Mouse (Mus musculus): ENCODE data around the gene Primpol.

Primpol gene

DNA sequence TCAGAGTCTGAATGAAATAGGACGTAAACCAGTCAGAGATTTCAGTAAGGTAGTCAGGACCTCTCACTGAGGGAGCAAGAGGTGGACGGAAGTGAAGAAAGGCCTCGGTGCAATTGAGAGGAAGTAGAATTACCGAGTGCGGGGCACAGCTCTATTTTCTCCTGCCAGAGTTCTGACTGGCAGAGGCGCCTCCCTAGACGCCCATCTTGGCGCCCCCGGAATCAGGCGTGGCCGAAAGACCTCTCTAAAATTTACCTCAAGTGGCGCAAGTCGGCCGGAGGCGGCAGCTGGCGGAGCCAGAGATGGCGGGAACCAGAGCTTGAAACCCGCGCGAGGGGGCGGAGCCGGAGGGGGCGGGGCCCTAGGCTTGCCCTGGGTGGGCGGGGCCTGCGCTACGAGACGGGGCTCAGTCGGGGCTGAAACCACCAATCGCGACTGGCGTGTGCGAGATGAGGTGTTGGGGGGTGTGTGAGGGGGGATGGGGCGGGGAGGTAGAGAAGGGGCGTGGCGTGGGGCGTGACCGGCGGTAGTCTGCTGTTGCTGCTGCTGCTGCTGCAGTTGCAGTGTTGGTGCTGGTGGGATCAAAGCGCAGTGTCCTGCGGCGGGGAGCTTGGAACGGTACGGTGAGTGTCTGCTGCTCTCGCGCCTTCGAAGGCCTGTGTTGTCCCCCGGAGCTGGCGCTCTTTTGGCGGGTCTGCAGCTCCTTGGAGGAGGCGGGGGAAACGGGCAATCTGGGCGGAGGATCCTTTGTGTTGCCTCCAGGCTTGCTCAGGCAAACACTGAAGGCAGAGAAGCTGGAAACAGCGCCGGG is at the start of gene Primpol, which contains the start of gene Casp3:
Gene Primpol, minus strand, starts transcription at position 334 of the 811 bp plus-strand sequence.
Gene Casp3, plus strand, starts transcription at position 413 of the 811 bp plus-strand sequence.
- peak; percentile 98 for DNase-seq

GRCm38 (mm10) chr8:46655919-46656318 is 38.9 kb upstream of the Primpol start:
- DNase-seq = no peak

- peak; percentile 3 for DNase-seq
These were observed 34.9 kb upstream of the Primpol start for GRCm38 (mm10) chr8:46651872-46652271.

- DNase-seq = no peak
These were observed 31.4 kb upstream of the Primpol start for GRCm38 (mm10) chr8:46648421-46648820.

- DNase-seq = no peak
These were observed 24.3 kb upstream of the Primpol start for GRCm38 (mm10) chr8:46641272-46641671.

- DNase-seq = no peak
These were observed 22.8 kb upstream of the Primpol start for GRCm38 (mm10) chr8:46639852-46640251.

GRCm38 (mm10) chr8:46639010-46639571 is 22.1 kb upstream of the Primpol start:
- no peak for DNase-seq

DNA sequence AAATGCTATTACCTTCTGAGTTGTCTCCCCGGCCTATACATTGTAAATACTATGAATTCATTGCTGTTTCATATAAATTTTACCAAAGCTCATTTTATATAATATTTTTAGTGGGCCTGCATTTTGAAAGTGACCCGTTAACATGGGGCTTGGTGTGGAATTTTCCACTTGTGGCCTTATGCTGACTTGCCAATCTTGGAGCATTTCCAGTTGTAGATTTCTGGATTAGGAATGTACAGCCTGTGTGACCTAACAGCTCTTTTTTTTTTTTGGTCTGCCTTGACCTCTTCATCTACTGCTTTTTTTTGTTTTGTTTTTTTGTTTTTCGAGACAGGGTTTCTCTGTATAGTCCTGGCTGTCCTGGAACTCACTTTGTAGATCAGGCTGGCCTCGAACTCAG is 13.9 kb upstream of the Primpol start:
- DNase-seq = no peak

- no peak for DNase-seq
These were observed 13.4 kb upstream of the Primpol start for GRCm38 (mm10) chr8:46630422-46630821.

- no peak for DNase-seq
These were observed 11.6 kb upstream of the Primpol start for GRCm38 (mm10) chr8:46628645-46629044.

DNA sequence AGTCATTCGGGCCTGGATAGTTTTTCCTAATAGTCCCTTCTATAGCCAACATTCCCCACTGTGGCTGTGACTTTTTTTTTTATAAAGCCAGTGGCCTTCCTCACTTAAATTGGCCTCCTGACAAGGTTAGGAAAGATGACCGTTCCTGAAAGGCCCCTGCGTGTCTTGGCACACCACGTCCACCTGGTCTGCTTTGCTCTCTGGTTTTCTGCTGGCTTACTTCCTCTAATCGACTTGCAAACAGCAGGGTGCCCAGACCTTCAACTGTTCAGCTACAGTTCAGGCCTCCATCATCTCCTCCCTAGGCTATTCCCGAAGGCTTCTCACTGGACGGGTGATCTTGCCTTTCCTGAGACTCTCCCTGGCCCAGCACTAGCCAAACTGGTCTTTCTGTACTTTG is 10.9 kb upstream of the Primpol start:
- no peak for DNase-seq

DNA sequence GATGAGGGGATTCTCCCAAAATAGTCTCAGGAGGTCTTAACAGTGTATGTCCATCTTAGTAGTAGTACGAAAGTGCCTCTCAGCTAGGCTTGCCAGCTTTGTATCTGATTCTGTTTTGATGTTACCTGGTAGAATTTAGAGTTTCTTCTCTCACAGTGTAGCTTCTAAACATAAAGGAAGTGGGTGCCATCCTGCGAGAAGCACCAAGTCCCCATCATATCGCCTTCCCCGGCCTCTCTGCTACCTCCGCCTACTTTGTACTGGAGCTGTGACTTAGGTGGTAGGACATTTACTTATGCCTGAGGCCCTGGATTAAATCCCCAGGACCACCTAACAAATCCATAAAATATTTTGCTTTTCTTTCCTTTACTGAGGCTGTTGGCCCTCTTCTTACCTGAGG is 9.6 kb upstream of the Primpol start:
- no peak for DNase-seq

DNA sequence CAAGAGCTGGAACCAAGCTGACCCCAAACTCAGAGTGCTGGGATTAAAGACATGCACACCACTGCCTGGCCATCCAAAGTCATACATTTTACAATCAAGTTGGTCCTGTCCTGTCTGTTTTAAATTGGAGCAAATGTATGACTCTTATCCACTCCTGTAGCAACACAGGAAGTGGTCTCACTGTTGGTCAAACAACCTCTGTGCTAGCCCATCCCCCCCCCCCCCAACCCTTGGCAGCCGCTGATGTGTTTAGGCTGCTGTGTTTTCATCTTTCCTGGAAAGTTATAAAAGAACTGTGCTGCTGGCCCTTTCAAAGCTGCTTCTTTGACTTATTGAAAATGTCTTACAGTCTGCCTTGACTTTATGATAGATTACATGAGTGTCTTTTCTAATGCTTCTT is 8.2 kb upstream of the Primpol start:
- no peak for DNase-seq

DNA sequence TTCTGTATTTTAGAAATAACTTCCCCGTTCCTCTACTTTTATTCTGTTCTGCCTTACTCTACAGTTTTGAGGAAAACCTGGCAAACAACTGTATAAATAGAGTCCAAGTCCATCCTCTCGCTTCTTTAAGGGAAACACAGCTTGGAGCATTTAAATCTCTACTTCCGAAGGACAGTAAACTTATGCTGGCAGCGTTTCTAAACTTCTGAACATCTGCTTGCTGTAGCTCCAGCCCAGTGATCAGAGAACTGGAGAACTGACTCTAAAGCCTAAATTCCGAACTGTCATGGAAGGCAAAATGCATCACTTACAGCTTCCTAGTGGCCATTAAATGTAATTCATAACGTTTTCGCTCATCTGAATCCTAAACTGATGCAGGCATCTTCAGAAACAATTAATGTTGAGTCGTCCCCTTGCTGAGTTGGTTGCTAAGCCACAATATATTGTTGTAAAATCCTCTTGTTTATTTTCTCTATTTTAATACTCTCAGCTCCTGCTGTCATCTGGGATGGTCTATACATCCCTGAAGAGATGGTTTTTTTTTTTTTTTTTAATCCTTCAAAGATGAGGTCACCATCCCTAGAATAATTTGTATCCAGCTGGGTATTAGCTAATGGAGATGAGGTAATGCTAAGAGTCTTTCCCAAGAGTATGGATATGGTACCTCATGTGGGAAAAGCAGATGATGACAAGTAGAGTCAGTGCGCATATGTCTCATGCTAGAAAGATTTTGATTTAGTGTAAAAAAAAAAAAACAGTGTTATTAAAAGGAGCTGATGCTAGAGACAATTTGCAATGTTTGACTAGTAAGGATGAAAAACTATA is 5.6 kb upstream of the Primpol start:
- peak; percentile 43 for DNase-seq

- peak; percentile 12 for DNase-seq
These were observed 1.8 kb upstream of the Primpol start for GRCm38 (mm10) chr8:46618639-46619320.

DNA sequence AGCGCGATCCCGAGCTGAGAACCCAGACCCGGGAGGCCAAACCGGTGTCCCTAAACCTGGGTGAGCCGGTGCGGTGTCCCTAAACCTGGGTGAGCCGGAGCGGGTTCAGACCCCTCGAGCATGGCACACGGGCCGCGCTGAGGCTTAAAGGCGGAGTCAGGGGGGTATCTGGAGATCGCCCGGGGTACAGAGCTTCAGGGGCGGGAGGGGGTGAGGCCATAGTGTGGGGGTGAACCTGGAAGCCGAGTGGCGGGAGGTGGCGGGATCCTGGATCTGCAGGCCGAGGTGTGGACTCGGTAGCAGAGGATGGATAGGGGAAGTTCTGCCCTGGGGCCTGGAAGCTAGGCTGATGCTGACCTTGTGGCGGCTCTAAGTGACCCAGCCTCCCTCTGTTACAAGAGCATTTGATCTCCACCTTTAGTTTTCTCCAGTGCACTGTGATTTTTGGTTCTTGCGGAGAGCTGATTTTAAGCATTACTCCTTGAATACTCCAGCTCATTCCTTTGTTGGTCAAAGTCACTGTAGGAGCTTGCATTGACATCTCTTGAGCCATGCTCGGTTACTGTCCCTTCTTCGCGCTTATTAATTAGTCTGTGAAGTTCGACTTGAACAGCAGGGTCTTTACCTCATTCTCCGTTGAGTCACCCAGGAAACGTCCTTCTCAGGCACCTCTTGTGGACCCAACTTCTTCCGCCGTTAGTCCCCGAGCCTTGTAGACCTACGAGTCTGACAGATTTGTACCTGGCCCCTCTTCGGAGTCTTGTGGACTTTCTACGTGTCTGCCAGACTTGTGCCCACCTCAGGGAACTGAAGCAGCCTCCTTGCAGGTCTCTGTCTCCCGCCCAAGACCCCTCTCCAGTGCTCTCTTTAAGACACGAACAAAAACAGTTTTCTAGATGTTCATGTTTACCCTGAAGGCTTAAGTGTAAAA is 943 bp upstream of the Primpol start:
- no peak for DNase-seq

- DNase-seq = no peak
These were observed 1.1 kb downstream of the Primpol start for GRCm38 (mm10) chr8:46615936-46616335.

GRCm38 (mm10) chr8:46613377-46613776 is 3.6 kb downstream of the Primpol start:
- peak; percentile 58 for DNase-seq

DNA sequence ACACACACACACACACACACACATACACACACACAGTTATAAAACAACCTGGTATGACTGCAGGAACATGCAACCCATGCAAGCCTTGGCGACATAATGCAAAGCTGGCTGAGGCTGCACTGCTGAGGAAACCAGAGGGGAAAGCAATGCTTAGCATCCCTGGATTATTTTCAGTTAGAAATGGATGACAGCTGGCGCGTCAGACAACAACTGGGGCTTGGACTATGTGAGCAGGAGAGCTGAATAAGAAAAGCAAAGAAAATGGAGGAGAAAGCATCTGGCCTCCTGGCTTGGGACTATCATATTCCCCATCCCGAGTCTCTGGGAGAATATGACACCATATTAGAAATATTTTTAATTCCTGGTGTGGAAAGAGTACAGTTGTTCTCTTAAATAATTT is 4.1 kb downstream of the Primpol start:
- DNase-seq = peak; percentile 9

DNA sequence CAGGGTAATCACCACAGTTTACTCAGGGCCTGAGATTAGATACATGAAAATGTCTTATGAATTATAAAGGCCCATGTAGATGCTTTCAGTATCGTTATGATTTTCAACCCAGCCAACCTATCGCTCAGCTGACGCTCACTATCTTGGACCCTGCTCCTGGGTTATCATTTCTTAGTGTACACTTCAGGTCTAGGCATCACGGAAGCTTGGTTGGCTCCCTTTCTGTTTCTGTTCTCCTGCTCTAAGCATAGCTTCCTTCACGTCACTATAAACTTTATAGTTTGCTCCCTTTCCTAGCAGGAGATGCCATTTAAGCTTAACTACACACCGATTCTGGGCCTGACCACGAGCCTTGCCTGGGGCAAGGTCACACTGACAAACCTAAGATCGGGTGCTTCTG is 5.5 kb downstream of the Primpol start:
- no peak for DNase-seq

- no peak for DNase-seq
These were observed 10.1 kb downstream of the Primpol start for GRCm38 (mm10) chr8:46606930-46607329.

- no peak for DNase-seq
These were observed 13.4 kb downstream of the Primpol start for GRCm38 (mm10) chr8:46603587-46603986.

All from retina, postnatal 1 day (tissue).